Mouse (Mus musculus): ENCODE measurements around the gene Dclre1b. TPM values are rescaled to one million over a fixed set of nuclear protein-coding genes. Genes with fewer than 3 reads are reported as not detected.

Gene Dclre1b
- polyA plus RNA-seq, 1 experiment from 2014 or later, result 33.3 TPM

DNA sequence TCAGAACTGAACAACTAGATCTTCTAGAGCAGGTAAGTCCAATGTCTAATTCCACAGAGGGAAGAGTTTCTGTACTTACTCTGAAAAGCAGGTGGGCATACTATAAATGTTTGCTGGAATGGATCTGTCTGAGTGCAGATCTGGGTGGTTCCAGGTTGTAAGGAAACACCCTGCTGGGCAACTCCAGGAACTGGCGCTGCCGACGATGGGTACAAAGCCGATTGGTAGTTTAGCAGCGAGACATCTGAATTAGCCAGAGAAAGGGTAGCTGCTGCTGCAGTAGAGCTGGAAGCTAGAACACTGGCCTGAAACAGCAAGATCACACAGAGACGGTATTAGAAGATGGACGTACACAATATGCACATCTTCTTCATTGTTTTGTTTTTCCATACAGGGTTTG is 50.8 kb downstream of the Dclre1b start:
- H3K27me3 ChIP-seq, result no peaks in the 10 kb centered on the region
- 71% methylated on average over 7 of the region's 7 CpGs for WGBS
- no peaks in the 10 kb centered on the region for H3K4me1 ChIP-seq
- ATAC-seq (ENCODE audit: low FRiP score, low read depth), result no peak
- peaks cover 79% of the 10 kb centered on the region for H3K36me3 ChIP-seq
- H3K9ac ChIP-seq, result no peak overlapping the region
- no peak overlapping the region for H3K4me3 ChIP-seq
- H3K4me2 ChIP-seq (replicated peaks), result no peak overlapping the region
- no peak overlapping the region for H3K27ac ChIP-seq
- H3K9me3 ChIP-seq, result no peaks in the 10 kb centered on the region

DNA sequence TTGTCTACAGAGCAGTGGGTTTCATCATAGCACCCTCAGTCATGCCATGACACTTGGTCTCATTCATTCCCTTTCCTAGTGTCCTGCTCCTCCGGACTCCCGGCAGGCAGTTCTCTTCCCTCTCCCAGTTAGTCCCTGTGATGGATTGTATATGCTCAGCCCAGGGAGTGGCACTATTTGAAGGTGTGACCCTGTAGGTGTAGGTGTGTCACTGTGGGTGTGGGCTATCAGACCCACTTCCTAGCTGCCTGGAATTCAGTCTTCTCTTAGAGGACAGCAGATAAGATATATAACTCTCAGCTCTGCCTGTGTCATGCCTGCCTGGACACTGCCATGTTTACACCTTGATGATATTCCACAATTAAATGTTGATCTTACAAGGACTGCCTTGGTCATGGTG is 52.3 kb downstream of the Dclre1b start:
- WGBS, result 87% methylated on average over 2 of the region's 2 CpGs
- Histone ChIP-seq H3K36me3 (peaks cover 79% of the 10 kb centered on the region), H3K27ac (no peak overlapping the region), H3K4me1 (no peaks in the 10 kb centered on the region), H3K4me3 (no peak overlapping the region), H3K9me3 (no peaks in the 10 kb centered on the region), H3K27me3 (no peaks in the 10 kb centered on the region), H3K4me2 (replicated peaks) (no peak overlapping the region), H3K9ac (no peak overlapping the region)
- no peak for ATAC-seq (ENCODE audit: low FRiP score, low read depth)

DNA sequence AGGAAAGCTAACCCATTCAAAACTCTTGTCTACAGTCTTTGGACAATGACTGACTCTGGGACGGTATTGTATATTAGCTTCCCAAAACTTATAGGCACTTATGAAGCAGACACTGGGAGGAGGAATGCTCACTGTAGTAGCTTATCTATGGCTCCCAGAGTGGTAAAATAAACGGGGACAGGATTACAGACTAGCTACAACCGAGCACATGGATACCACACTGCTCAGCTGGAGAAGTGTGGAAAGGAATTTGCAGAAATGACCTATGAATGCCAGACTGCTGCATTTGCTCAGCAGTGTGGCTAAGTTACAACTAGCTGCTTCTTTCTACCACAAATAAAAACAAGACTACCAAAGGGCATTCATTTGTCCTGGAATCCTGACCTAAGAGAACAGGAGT is 53.9 kb downstream of the Dclre1b start:
- ATAC-seq (ENCODE audit: low FRiP score, low read depth), result no peak
- Histone ChIP-seq H3K36me3 (peaks cover 80% of the 10 kb centered on the region), H3K4me3 (no peak overlapping the region), H3K4me2 (replicated peaks) (no peak overlapping the region), H3K27me3 (no peaks in the 10 kb centered on the region), H3K9me3 (no peaks in the 10 kb centered on the region), H3K27ac (no peak overlapping the region), H3K9ac (no peak overlapping the region), H3K4me1 (no peaks in the 10 kb centered on the region)
- 75% methylated on average over 3 of the region's 3 CpGs for WGBS

DNA sequence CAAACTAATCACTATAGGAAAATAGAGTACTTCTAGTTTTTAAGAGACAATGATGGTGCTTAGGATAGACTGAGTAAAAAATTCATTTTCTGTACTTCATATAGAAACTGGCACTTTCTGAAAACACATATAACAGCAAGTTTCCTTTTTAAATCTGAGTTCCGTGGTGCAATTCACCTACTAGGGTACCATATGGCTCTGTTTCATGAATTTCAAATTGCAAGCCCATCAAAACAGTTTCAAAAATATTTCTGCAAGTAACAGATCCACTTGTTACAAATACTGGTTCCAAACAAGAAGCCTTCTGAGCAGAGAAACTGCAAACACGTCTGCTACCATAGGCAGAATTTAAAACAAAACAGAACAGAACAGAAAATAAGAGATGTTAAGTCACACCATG is 57.7 kb downstream of the Dclre1b start:
- no peaks in the 10 kb centered on the region for H3K27me3 ChIP-seq
- no peak for ATAC-seq (ENCODE audit: low FRiP score, low read depth)
- H3K4me3 ChIP-seq, result no peak overlapping the region
- no peaks in the 10 kb centered on the region for H3K9me3 ChIP-seq
- peaks cover 85% of the 10 kb centered on the region for H3K36me3 ChIP-seq
- no peak overlapping the region for H3K9ac ChIP-seq
- no peak overlapping the region for H3K27ac ChIP-seq
- no peak overlapping the region for H3K4me2 ChIP-seq (replicated peaks)
- no peaks in the 10 kb centered on the region for H3K4me1 ChIP-seq
- WGBS, result 85% methylated on average over 2 of the region's 2 CpGs

Other genes starting within 250 kb of the Dclre1b start
- gene Syt6, start 234.2 kb downstream of the Dclre1b start, polyA plus RNA-seq (2015; fragmentation: Nextera tagmentation; extraction: Ambion mirVana), result 0.45 and 0.51 TPM in 2 replicates
- gene Atg4a-ps, start 163.4 kb downstream of the Dclre1b start, polyA plus RNA-seq (2015; fragmentation: Nextera tagmentation; extraction: Ambion mirVana), result 0.08 TPM in 1 of 2 replicates, not detected in the other
- 60.8 and 61.0 TPM in 2 replicates for gene Olfml3, start 71.4 kb downstream of the Dclre1b start, polyA plus RNA-seq (2015; fragmentation: Nextera tagmentation; extraction: Ambion mirVana)
- not detected in 2 replicates for gene Gm10964, start 70.1 kb downstream of the Dclre1b start, polyA plus RNA-seq (2015; fragmentation: Nextera tagmentation; extraction: Ambion mirVana)
- gene Hipk1, start 17.9 kb downstream of the Dclre1b start, polyA plus RNA-seq (2015; fragmentation: Nextera tagmentation; extraction: Ambion mirVana), result 11.0 TPM in 2 replicates
- gene Ap4b1, start 76 bp upstream of the Dclre1b start, polyA plus RNA-seq (2015; fragmentation: Nextera tagmentation; extraction: Ambion mirVana), result 23.2 TPM in 2 replicates
- 0.34 TPM in 1 of 2 replicates, not detected in the other for gene Gm43064, start 129 bp upstream of the Dclre1b start, polyA plus RNA-seq (2015; fragmentation: Nextera tagmentation; extraction: Ambion mirVana)
- gene Bcl2l15, start 23.2 kb upstream of the Dclre1b start, polyA plus RNA-seq (2015; fragmentation: Nextera tagmentation; extraction: Ambion mirVana), result 0.23 and 0.41 TPM in 2 replicates
- gene Ptpn22, start 50.4 kb upstream of the Dclre1b start, polyA plus RNA-seq (2015; fragmentation: Nextera tagmentation; extraction: Ambion mirVana), result 0.34 and 0.64 TPM in 2 replicates
- 14.4 and 14.6 TPM in 2 replicates for gene Rsbn1, start 104.7 kb upstream of the Dclre1b start, polyA plus RNA-seq (2015; fragmentation: Nextera tagmentation; extraction: Ambion mirVana)
- 35.9 and 36.2 TPM in 2 replicates for gene Phtf1, start 158.7 kb upstream of the Dclre1b start, polyA plus RNA-seq (2015; fragmentation: Nextera tagmentation; extraction: Ambion mirVana)

Measured in limb, embryonic 13.5 days (tissue).